Mouse (Mus musculus): ENCODE data around the gene Dglucy.

DNA sequence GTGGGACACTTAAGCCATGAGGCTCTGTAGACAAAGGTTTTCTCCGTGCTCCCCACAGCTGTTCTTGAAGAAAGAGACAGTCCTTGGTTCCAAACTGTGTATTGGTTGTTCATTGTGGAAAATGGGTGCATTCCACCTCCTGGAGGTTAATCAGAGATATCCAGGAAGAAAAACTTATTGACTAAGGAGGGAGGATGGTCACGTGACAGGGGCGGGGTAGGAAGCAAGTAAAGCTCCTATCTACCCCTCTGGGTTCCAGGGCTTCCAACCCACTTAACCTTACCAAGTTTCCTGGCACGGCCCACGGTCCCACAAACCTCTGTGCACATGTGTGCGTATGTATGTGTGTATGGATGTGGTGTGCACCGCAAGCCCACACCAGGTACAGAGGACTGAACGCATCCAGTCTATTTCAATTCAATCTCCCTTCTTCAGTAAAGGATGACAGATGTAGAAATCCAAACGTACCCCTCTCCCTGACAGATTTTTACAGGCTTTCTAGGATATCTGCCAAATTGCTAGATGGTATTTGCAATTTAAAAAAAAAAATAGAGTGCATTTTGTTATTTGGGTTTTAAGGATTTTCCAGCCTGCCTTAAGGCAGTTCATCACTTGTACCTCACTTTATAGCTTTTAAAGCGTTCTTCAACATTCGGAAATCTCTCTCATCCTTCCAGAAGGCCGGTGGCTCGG, 2.7 kb downstream of the Dglucy start:
- TF ChIP-seq CTCF (IDR thresholded peaks at IDR 0.05; ENCODE audit: low read depth) (no peak), EP300 (optimal IDR thresholded peaks at IDR 0.05) (no peak)

All from stomach, postnatal 0 days (tissue).